Mouse (Mus musculus): ENCODE results near the gene Cd79b.

Cd79b gene

DNA sequence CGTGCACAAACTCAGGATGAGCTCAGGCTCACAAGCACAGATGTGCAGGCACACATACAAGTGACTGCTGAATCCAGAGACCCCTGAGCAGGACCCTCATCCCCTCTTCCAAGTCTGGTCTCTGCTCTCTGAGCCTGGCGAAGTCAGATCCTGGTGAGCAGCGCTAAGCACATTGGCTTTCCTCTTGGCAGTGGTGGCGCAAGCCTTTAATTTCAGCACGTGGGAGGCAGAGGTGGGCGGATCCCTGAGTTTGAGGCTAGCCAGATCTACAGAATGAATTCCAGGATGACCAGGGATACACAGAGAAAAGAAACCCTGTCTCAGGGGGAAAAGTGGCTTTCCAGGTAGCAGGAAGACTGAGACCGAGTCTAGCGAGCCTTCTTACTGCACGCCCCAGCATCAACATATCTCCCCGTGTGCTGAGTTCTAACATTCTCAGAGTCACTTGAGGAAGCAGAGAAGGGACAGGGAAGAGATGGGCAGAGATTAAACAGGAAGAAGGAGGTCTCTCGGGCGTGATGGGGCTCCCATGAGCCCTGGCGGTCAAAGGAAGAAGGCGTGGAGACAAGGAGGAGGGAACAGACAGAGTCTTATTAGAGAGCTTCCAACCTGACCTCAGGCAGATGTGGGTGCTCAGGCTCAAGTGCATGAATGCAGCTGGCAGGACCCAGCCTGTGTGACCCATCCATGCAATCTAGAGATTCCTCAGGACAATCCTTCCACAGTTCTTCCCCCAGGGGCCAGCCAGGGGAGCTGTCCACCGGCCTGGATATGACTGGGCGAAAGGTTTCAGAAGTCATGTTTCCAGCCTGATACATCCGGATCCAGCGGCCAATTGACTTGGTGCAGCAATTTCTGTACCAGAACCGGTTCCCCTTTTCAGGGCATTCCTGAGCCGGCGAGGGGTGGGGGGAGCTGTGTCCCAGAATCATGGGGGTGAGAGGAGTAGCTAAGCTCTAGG, 4.1 kb upstream of the Cd79b start:
- DNase-seq (ENCODE audit: low read depth), result no peak

- DNase-seq (ENCODE audit: low read depth), result no peak
Observed at GRCm38 (mm10) chr11:106317801-106318200, 3.2 kb upstream of the Cd79b start.

GRCm38 (mm10) chr11:106316416-106316815, 1.9 kb upstream of the Cd79b start:
- DNase-seq (ENCODE audit: low read depth), result no peak

- DNase-seq (ENCODE audit: low read depth), result no peak
Observed at GRCm38 (mm10) chr11:106313533-106313932, 1.0 kb downstream of the Cd79b start.

DNA sequence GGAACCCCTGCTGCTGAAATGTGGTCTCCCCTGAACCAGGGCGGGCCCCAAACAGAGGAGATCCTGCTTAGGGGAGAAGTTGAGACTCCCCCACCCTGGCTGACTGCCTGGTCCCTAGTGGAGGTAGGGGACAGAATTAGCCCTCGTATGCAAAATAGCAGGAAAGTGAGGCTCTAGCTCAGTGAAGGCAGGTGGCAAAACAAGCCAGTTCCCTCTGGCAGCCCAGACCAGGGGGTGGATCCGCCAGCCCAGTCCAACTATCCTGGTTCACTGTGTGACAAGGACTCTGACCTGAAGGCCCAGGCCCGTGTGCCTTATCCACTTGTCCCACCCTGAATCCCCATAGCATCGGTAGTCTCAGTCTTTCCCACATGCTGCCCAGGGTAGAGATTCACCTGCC, 4.4 kb downstream of the Cd79b start:
- DNase-seq (ENCODE audit: low read depth), result no peak

GRCm38 (mm10) chr11:106308162-106308561, 6.4 kb downstream of the Cd79b start:
- no peak for DNase-seq (ENCODE audit: low read depth)

DNA sequence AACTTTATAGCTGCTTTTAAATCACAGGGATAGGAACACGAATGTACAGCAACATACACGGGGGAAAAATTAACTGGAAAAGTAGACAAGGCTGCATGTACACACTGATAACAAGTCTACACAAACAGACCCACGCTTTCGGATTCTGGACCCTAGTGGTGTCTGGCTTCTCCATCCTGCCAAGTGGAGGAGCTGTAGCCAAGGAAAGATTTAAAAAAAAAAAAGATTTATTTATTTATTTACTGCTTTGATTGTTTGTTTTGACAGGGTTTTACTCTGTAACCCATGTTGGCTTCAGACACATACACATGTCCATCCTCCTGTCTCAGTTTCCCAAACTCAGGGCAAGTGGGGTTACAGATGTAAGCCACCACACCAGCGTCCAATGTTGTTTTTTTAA, 7.1 kb downstream of the Cd79b start:
- no peak for DNase-seq (ENCODE audit: low read depth)

- no peak for DNase-seq (ENCODE audit: low read depth)
Observed at GRCm38 (mm10) chr11:106306758-106307157, 7.8 kb downstream of the Cd79b start.

DNA sequence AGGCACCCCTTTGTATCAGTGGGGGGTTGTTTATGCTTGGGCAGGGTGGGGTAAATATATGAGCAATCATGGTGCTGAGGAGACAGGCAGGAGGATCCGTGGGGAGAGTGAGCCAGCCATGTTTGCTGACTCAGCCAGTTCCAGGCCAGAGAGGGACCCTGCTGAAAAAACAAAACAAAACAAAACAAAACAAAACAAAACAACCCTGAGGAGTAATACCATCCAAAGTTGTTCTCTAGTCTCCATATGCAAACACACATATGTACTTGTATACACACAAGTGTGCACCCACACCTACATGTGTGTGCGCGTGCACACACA, 8.5 kb downstream of the Cd79b start:
- DNase-seq (ENCODE audit: low read depth), result no peak

DNA sequence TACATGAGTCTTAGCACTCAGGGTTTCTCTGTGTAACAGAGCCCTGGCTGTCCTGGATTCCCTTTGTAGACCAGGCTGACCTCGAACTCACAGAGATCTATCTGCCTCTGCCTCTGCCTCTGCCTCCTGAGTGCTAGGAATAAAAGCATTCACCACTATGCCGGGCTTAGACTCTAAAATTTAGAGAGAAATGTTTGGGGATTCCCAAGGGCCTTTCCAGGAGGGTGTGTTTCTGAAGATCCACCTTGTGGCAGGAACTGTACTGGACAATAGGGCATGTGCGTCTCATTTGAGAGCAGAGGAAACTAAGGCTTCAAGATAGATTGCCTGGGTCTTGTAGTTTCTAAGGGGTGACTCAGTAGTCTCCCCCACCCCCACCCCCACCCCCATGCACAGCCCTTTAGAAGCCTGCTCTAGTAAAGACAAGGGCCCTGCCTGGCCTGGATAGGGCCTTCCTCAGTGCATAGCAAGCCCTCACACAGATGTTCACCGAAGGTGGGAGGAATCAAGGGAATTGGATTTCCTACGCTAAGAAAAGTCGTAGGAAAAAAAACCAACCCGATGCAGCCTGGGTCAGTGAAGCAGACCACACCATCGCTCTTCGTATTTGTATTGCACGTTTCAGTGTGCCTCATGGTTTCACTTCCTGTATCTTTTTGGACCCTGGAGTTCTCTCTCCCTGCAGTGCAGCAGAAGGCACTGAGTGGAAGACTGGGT, 9.1 kb downstream of the Cd79b start:
- no peak for DNase-seq (ENCODE audit: low read depth)

DNA sequence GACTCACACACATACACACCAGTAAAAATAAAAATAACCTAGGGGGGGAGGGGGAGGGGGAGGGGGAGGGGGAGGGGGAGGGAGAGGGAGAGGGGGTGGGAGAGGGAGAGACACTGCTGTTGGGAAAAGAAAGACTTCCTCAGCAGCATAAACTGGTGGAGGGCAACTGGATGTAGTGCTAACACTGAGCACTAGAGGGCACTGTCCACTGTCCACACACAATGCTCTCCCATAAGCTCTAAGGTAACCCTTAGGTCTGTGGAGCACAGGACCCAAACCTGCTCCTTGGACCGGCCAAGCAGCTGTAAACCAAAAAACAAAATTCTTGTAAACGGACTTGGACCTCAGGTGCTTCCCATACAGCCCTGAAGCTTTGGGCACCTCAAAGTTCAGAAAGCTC, 11.9 kb downstream of the Cd79b start:
- peak; percentile 42 for DNase-seq (ENCODE audit: low read depth)

- DNase-seq (ENCODE audit: low read depth), result no peak
Observed at GRCm38 (mm10) chr11:106301765-106302164, 12.8 kb downstream of the Cd79b start, which contains the start of gene Gh. TSS of gene Gh (minus strand) at chr11:106301865.

DNA sequence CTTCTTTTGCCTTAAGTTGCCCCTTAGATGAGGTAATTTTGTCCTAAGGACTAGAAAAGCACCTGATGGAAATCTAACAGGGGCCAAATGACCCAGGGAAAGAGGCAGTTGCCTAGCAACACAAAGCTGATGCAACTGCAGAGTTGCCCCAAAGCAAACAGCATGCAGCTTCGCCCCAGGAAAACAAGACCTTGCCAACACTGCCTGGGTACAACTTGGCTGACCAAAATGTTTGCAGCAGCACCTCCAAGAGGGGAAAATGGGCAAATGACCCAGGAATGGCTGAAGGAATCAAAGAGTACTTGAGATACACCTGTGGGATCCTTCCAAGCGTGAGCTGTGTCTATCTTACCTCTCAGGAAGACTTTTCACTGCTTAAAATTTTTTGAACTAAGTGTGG, 22.7 kb downstream of the Cd79b start:
- DNase-seq (ENCODE audit: low read depth), result no peak

GRCm38 (mm10) chr11:106290376-106290775, 24.2 kb downstream of the Cd79b start:
- no peak for DNase-seq (ENCODE audit: low read depth)

DNA sequence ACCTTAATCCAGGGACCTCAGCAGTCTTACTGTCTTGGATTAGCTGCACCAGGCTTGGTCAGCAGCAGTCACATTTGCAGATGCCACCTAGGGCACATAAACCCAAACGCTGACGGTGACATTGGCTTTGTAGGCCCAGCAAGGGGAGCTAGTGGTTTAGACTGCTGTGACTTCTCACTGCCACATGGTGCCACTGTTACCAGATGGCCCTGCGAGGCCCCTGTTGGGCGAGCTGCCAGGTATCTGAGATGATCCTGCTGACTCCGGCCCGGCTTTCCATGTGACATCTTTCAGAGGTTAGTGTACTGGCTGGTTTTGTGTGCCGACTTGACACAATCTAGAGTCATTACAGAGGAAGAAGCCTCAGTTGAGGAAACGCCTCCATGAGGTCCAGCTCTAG, 25.2 kb downstream of the Cd79b start:
- no peak for DNase-seq (ENCODE audit: low read depth)

DNA sequence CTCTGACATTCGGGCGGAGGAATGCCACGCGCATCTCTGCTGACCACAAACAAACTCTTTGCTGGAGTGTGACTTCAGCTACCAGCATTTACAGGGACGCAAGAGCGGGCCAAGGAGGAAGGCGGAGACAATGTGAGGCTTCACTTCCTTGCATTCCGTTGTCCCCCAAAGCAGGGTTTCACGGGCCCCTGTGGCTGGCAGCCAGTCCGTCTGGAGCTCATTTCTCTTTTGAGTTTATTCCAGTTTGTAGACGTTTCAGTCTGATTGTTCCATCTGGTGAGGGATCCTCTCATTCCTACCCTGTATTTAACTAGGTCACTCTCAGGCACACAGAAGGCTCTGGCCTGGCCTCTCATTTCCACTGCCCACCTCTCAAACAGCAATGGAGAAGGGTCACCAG, 27.6 kb downstream of the Cd79b start:
- DNase-seq (ENCODE audit: low read depth), result no peak

DNA sequence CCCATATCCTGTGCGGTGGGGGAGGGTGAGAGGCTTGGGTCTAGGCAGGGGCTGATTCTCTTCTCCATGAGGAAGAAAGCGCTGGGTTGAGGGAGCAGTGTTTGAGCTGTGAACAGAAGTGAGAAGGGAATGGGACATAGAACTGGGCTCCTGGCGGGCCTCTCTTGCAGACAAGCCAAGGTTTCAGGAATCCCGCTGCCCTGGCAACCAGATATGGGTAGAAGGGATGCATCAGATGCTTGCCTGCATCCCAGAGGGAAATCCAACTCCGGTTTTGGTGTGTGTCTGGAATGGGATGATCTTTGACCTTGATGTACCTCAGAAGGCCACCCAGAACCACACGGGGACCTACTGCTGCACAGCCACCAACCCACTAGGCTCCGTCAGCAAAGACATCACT, 28.4 kb downstream of the Cd79b start:
- DNase-seq (ENCODE audit: low read depth), result no peak

- no peak for DNase-seq (ENCODE audit: low read depth)
Observed at GRCm38 (mm10) chr11:106284126-106284525, 30.4 kb downstream of the Cd79b start.

GRCm38 (mm10) chr11:106283371-106283770, 31.2 kb downstream of the Cd79b start:
- DNase-seq (ENCODE audit: low read depth), result no peak

- DNase-seq (ENCODE audit: low read depth), result no peak
Observed at GRCm38 (mm10) chr11:106282452-106282851, 32.1 kb downstream of the Cd79b start.

GRCm38 (mm10) chr11:106276454-106276853, 38.1 kb downstream of the Cd79b start, which contains the start of gene Tcam1:
TSS of gene Tcam1 (plus strand) at chr11:106276672.
- DNase-seq (ENCODE audit: low read depth), result peak; percentile 92

DNA sequence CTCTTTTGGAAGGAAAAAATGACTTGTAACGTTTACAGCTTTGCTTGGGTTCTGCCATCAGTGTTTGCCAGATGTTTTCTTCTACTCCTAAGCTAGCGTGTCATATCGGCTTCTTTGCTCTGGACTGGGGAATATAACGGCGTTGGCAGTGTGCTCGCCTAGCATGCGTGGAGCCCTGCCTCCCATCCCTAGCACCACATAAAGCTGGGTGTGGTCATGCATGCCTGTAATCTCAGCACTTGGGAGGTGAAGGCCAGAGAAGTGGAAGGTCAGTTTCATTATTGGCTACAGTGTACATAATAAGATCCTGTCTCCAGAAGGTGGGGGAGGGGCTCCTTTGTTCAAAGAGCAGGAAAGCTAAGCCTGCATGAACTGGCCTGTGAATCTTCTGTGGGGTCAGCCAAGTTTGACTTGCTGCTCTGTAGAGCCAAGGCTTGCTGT, 39.6 kb downstream of the Cd79b start:
- no peak for DNase-seq (ENCODE audit: low read depth)

DNA sequence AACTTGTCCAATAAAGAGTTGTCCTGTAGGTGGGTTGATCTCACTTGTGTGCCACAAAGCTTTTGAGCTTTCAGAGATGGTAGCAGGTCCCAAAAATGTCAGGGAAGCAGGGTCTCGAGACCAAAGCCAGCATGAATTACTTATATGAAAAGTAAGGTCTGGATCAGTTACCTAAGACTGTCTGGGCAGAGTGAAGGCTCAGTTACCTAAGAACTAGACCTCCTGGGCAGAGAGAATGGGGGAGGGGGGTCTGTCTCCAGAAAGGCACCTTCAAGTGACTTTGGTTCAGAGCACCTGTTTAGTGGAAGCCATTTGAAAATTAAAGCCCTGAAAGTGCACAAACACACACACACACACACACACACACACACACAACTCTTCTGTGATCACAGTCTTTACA, 40.2 kb downstream of the Cd79b start:
- DNase-seq (ENCODE audit: low read depth), result no peak

Measured in c-Kit-positive CD71-positive TER-119-negative erythroid progenitor cells, embryonic 14.5 days (primary cell).